Mouse (Mus musculus) heart, embryonic 10.5 days (tissue): Measurements from ENCODE around the gene Hist1h2ad. TPM values are rescaled to one million over a fixed set of nuclear protein-coding genes. Genes with fewer than 3 reads are reported as not detected.
A peak's percentile ranks its signal among the peaks of the same experiment; 100 is the strongest.
"Not testable (repeated sequence)": the region's sequence is repeated elsewhere in the genome, so short reads cannot be mapped to it uniquely, and the experiment has no call there.

Experiments used
- DNase-seq: peaks from one replicate; pipeline ENCODE4 v3.0.0-alpha.2; 2017; ENCODE audit warnings: low spot score
- H3K27ac ChIP-seq: fragments of 300-500 bp; sonication (generic); 2 replicates; pipeline ENCODE4 v1.5.1; 2016; ENCODE audit warnings: mild to moderate bottlenecking
- H3K27me3 ChIP-seq: fragments of 300-500 bp; sonication (generic); 2 replicates; pipeline ENCODE4 v1.6.1; 2016; ENCODE audit warnings: mild to moderate bottlenecking; ENCODE audit not compliant: poor library complexity, insufficient read depth, severe bottlenecking
- H3K36me3 ChIP-seq: fragments of 300-500 bp; sonication (generic); 2 replicates; pipeline ENCODE4 v1.6.1; 2016; ENCODE audit warnings: mild to moderate bottlenecking, moderate library complexity
- H3K4me1 ChIP-seq: fragments of 300-500 bp; sonication (generic); 2 replicates; pipeline ENCODE4 v1.6.1; 2016; ENCODE audit warnings: mild to moderate bottlenecking
- H3K4me3 ChIP-seq: fragments of 300-500 bp; sonication (generic); 2 replicates; pipeline ENCODE4 v1.5.1; 2016; ENCODE audit warnings: mild to moderate bottlenecking, moderate library complexity
- H3K9me3 ChIP-seq: fragments of 300-500 bp; sonication (generic); 2 replicates; pipeline ENCODE4 v1.6.1; 2016; ENCODE audit warnings: mild to moderate bottlenecking, moderate library complexity
- WGBS: fragments of 180-500 bp; shearing (Covaris S2); methylation state at CpG from one replicate; pipeline ENCODE4 v1.1.7; 2016; 5-methylcytosine and 5-hydroxymethylcytosine counted together
- polyA plus RNA-seq: library from polyadenylated mRNA; unstranded; fragments of >200 nt; fragmentation: Nextera tagmentation; extraction: Ambion mirVana; gene quantifications from 2 replicates; pipeline ENCODE4 v1.2.1, GENCODE M21; 2016

Hist1h2ad gene
- polyA plus RNA-seq, 1 experiment from 2014 or later = 1.1 TPM

DNA sequence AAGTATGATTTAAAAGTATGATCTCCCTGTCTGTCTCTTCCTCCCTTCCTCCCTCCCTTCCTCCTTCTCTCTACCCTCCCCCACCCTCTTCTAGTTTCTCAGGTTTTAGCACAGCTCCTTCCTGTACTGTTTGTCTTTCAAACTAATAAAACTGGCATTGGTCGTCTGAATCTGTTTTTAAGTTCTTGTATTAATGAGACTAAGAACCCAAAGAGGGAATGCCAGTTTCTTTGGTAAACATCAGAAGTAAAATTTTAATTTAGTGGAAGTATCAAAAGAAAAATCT is 12.7 kb downstream of the Hist1h2ad start:
- Histone ChIP-seq H3K9me3 (no peaks in the 10 kb centered on the region), H3K4me3 (peak overlapping the region; percentile 59), H3K36me3 (no peaks in the 10 kb centered on the region), H3K4me1 (peaks cover 15% of the 10 kb centered on the region), H3K27me3 (no peaks in the 10 kb centered on the region), H3K27ac (peak overlapping the region; percentile 93)
- 13% methylated on average over 1 of the region's 1 CpGs for WGBS
- no peak for DNase-seq

DNA sequence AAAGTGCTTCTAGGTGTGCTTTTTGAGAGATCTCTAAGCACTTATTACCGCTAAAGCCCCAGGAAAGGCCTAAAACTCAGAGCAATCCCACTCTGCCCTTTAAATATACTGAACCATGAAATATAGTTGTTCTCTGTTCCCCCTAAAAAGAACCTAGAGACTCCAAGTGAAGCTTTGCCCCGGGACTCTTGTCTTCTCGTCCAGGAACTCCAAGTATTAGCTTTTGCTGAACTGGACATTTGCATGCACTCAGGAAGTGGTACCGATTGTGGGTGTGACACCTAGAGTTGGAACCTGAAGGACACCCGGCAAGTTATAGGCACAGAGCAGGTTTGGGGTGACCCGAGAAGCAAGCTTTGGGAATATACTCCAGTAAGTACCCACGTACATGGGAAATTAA is 17.0 kb downstream of the Hist1h2ad start:
- no peak for DNase-seq
- Histone ChIP-seq H3K36me3 (no peaks in the 10 kb centered on the region), H3K9me3 (no peaks in the 10 kb centered on the region), H3K27me3 (no peaks in the 10 kb centered on the region), H3K4me1 (peaks cover 15% of the 10 kb centered on the region), H3K27ac (no peak overlapping the region), H3K4me3 (no peak overlapping the region)
- 89% methylated on average over 7 of the region's 7 CpGs for WGBS

DNA sequence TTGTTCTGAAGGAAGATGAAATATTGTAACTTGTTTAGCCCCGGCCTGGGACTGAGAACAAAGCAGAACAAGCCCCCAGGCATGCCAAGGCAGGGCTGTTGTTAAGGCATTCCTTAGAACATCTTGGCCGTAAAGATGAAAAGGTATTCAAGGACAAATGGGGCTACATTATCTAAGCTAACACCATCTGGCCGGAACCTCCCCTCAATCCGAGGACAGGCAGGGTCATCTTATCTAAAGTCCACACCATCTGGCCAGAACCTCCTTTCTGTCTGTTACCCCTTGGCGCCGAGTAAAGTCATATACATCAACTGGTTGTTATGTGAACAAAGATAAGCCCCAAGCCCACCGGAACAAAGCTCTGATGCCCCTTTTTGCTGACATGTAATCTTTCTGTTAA is 17.7 kb downstream of the Hist1h2ad start:
- not testable (repeated sequence) for DNase-seq, H3K4me3 ChIP-seq, H3K9me3 ChIP-seq, H3K36me3 ChIP-seq, H3K27ac ChIP-seq, H3K27me3 ChIP-seq
- 73% methylated on average over 7 of the region's 7 CpGs for WGBS
- H3K4me1 ChIP-seq = peaks cover 11% of the 10 kb centered on the region

DNA sequence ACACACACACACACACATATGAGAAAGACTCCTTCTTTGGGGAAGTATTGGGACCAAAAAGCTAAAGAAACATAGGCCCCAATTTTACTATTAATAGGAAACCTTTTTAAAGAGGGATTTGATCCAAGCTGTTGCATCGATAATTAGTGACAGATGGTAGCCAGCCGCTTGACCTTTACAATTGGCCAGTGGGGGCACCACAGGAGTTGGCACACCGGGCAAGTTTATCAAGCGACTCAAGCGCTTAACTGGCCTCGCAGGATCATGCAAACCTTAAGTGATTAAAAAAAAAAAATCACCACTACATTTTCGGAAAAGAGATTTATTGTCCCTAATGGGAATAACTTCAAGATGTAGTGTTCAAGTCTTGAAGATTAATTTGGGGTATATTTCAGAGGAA is 18.4 kb downstream of the Hist1h2ad start:
- Histone ChIP-seq H3K27ac (0 out of 2 replicates have a peak overlapping the region, but pooled peaks have one; percentile 12), H3K4me3 (no peak overlapping the region), H3K36me3 (no peaks in the 10 kb centered on the region), H3K4me1 (peaks cover 8% of the 10 kb centered on the region; the same call in 1 of the 2 replicates), H3K27me3 (no peaks in the 10 kb centered on the region), H3K9me3 (no peaks in the 10 kb centered on the region)
- DNase-seq = no peak
- WGBS = 85% methylated on average over 7 of the region's 7 CpGs

DNA sequence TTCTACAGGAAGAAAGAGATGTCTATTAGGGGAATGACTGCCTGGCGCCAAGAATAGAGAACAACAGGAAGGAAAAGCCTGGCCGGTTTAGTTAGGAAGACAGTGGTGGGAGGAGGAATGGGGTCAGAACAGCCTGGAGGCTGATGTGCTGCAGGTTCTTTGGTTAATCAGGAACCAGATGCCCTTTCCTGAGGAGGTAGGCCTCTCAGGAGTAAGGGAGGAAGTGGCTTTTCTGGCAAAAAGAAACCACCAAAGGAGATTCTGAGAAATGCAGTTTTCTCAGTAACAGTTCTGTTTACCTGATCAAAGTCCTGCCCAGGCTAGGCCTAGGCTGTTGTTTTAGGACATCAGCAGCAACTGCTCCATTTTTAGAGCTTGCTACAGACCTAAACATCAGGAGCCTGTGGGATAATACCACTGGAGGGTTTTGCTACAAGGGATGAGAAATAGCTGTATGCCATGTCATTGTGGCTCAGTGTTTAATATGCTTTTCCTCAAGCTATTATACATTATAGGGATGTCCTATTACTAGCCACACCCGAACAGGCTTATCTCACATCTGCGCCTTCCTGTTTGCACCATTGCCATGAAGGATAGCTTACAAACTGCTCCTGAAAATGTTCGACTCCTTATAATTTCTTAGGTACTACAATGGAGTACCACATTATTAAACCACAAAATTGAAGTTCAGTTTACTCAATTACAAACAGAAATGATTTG is 19.0 kb downstream of the Hist1h2ad start:
- no peak for DNase-seq
- 70% methylated on average over 5 of the region's 5 CpGs for WGBS
- H3K4me3 ChIP-seq = no peak overlapping the region
- no peaks in the 10 kb centered on the region for H3K9me3 ChIP-seq
- 0 out of 2 replicates have a peak overlapping the region, but pooled peaks have one; percentile 12 for H3K27ac ChIP-seq
- peaks cover 8% of the 10 kb centered on the region; the same call in 1 of the 2 replicates for H3K4me1 ChIP-seq
- H3K27me3 ChIP-seq = no peaks in the 10 kb centered on the region
- H3K36me3 ChIP-seq = no peaks in the 10 kb centered on the region

DNA sequence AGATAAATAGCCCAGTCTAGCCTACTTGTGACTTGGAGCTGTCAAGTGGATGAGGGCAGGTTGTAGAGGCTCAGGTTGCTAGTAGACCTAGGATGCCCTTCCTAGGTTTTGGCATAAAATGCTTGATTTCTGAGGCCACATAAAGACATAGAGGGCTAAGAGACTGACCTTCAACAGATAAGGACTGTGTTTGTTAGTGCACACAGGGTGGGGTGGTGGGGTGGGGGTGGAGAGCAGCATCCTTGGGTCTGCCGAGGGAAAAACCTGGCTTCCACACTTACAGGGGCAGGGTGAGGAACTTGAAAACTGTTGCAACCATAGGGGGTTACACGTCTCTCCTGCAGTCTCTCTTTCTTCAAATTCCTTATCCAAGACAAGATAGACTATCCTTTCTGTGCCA is 21.0 kb downstream of the Hist1h2ad start:
- H3K27me3 ChIP-seq = no peaks in the 10 kb centered on the region
- H3K27ac ChIP-seq = no peak overlapping the region
- no peak for DNase-seq
- no peak overlapping the region for H3K4me3 ChIP-seq
- H3K36me3 ChIP-seq = no peaks in the 10 kb centered on the region
- WGBS = 66% methylated on average over 2 of the region's 2 CpGs
- H3K4me1 ChIP-seq = peaks cover 8% of the 10 kb centered on the region; the same call in 1 of the 2 replicates
- no peaks in the 10 kb centered on the region for H3K9me3 ChIP-seq

DNA sequence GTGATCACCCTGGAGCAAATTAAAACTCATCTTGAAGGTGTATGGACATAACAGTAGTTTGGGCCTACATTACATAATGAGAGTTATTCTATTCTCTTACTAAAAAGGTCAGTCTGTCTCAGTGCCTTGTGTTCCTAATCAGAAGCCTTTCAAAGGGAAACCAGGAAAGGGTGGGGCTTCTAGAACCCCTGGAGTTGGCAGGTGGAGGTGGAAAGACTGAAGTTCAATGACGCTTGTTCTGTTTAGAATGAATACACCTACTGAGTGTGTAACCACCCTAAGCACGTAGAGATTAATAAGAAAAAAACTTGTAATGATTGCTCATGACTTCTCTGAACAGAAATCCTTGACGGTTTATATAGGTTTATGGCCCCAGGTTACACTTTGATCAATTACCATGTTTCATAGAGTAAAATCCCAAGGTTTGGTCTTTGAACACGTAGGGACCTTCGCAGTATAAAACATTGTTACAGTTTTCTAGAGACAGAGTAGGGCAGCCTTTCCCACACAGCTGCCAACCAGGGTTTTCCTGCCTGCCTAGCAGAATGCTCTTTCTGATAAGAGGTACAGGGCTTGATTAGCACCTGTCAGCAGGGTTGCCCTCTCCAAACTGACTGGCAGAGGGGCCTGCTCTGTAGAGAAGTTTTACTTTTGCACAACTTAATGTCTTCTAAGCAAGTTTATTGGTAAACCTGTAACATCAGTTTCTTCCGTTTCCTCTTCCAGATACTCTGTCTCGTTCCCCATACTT is 21.6 kb downstream of the Hist1h2ad start:
- H3K27ac ChIP-seq = no peak overlapping the region
- H3K4me1 ChIP-seq = peaks cover 8% of the 10 kb centered on the region; the same call in 1 of the 2 replicates
- WGBS = 80% methylated on average over 7 of the region's 7 CpGs
- no peak overlapping the region for H3K4me3 ChIP-seq
- DNase-seq = no peak
- no peaks in the 10 kb centered on the region for H3K27me3 ChIP-seq
- no peaks in the 10 kb centered on the region for H3K9me3 ChIP-seq
- H3K36me3 ChIP-seq = no peaks in the 10 kb centered on the region

DNA sequence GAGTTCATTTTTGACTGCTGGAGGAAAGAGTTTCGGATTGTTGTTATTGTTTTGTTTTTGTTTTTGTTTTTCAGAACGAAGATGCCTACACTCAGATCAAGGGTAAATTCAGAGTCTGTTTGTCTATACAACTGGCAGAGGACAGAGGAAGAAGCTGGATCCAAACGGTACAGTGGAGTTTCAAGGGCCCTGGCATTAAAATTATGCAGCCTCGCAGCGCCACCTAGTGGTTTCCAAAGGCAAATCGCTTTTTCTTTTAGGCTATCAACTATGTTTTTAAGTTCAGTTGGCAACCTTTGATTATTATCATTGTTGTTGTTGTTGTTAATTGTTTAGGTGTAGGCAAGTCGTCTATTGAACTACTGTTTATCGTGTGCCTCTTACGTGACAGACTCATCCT is 23.8 kb downstream of the Hist1h2ad start:
- no peak overlapping the region for H3K27ac ChIP-seq
- H3K4me3 ChIP-seq = no peak overlapping the region
- peaks cover 8% of the 10 kb centered on the region; the same call in 1 of the 2 replicates for H3K4me1 ChIP-seq
- no peaks in the 10 kb centered on the region for H3K27me3 ChIP-seq
- H3K9me3 ChIP-seq = no peaks in the 10 kb centered on the region
- WGBS = 7% methylated on average over 9 of the region's 9 CpGs
- peak; percentile 85 for DNase-seq
- no peaks in the 10 kb centered on the region for H3K36me3 ChIP-seq

DNA sequence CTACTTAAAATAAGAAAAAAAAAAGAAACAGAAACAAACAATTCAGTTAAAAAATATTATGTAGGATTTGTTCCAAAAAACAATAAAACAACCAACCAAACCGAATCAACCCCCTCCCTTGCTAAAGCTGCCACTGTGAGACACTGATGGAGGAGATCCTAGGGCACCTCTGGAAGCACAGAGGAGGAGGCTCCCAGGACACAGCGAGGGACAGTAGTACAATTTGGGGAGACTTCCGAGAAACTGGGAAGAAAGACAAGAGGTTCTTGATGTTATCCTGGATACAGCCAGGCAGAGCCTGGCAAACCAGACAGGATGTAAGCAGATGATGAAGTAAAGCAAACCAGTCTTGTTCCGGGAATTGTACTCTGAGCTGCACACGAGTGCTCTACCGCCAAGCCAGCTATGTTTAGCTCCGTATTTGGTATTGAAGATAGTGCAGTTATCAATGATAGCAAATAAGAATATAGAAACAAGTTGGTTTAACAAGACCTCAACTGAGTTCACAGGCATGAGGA is 29.1 kb downstream of the Hist1h2ad start:
- 60% methylated on average over 7 of the region's 7 CpGs for WGBS
- no peak for DNase-seq
- Histone ChIP-seq H3K27me3 (no peaks in the 10 kb centered on the region), H3K27ac (no peak overlapping the region), H3K4me3 (no peak overlapping the region), H3K9me3 (no peaks in the 10 kb centered on the region), H3K4me1 (no peaks in the 10 kb centered on the region), H3K36me3 (no peaks in the 10 kb centered on the region)

DNA sequence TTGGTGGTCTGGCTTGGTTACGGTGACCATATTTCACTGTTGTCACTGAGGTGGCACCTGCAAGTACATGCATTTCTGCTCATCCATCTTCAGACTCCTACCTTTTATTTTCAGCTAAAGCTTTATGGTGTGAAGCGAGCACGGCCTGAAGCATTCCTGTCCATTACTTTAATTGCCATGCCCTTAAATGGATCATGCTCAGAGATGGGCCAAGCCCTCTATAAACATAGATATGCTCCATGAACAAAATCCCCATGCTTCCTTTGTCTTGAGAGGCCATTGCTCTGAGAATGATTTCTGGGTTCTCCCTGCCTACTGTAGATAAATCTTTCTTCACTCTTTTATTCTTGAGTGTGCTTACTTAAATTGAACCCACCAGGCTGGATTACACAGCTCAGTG is 30.3 kb downstream of the Hist1h2ad start:
- H3K4me3 ChIP-seq = no peak overlapping the region
- no peaks in the 10 kb centered on the region for H3K4me1 ChIP-seq
- 81% methylated on average over 3 of the region's 3 CpGs for WGBS
- no peaks in the 10 kb centered on the region for H3K27me3 ChIP-seq
- no peak overlapping the region for H3K27ac ChIP-seq
- DNase-seq = no peak
- no peaks in the 10 kb centered on the region for H3K9me3 ChIP-seq
- H3K36me3 ChIP-seq = no peaks in the 10 kb centered on the region

DNA sequence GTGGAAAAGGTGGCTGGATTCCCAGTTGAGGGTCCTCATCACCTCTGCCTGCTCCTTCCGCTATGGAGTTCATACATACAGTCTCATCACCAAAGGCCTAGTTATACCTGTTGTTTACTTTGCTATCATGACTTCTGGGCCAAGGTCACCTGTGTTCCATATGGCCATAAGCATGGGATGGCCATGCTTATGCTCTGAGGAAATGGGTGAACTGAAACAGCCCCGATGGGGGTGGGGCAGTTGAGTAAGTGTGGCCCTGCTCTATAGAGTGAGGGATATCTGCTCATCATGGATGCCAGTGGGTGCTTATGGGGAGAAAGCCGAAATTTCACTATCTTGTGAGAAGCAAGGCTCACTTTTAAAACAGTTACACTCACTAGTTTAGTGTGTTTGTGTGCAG is 30.9 kb downstream of the Hist1h2ad start:
- no peak overlapping the region for H3K4me3 ChIP-seq
- H3K27me3 ChIP-seq = no peaks in the 10 kb centered on the region
- H3K27ac ChIP-seq = no peak overlapping the region
- no peaks in the 10 kb centered on the region for H3K4me1 ChIP-seq
- WGBS = 89% methylated on average over 3 of the region's 3 CpGs
- no peaks in the 10 kb centered on the region for H3K36me3 ChIP-seq
- H3K9me3 ChIP-seq = no peaks in the 10 kb centered on the region
- no peak for DNase-seq

DNA sequence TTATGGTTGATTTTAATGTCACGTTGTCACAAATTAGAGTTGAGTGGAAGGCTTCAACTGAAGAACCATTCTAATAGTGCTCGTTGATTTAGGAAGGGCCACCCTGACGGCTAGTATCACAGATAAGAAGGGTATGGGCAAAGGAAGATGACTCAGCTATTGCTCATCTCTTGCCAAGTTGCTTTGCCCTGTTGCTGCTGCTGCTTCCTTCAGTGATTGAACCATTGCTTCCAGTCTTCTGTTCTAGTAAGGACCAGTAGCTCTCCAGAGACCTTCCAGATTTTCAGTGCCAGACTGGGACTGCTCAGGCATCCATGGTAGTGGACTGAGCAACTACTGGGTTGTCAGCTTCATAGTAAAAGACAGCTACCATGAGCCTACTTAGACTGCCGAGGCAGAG is 35.0 kb downstream of the Hist1h2ad start:
- no peak overlapping the region for H3K4me3 ChIP-seq
- no peaks in the 10 kb centered on the region for H3K27me3 ChIP-seq
- H3K9me3 ChIP-seq = no peaks in the 10 kb centered on the region
- WGBS = 70% methylated on average over 4 of the region's 4 CpGs
- no peaks in the 10 kb centered on the region for H3K4me1 ChIP-seq
- no peak for DNase-seq
- no peaks in the 10 kb centered on the region for H3K36me3 ChIP-seq
- no peak overlapping the region for H3K27ac ChIP-seq

DNA sequence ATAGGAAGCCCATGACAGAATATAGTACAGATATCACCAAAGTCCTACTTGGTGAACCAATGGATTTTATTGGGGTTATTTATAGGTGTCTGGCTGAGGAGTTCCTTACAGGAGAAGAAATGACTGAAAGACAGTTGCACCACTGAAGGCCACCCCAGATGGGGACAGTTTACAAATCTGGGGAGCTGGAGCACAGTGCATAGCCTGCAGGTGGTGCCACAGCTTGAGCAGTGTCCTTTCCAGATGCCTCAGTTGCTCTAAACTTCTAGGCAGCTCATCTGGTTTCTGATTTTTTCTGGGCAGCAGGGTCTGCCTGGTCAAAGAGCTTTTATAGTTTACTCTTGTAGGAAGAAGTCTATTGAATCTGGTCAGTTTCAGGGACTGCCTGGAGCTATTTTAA is 35.7 kb downstream of the Hist1h2ad start:
- H3K4me3 ChIP-seq = no peak overlapping the region
- no peak for DNase-seq
- no peaks in the 10 kb centered on the region for H3K9me3 ChIP-seq
- H3K27me3 ChIP-seq = no peaks in the 10 kb centered on the region
- H3K4me1 ChIP-seq = no peaks in the 10 kb centered on the region
- H3K27ac ChIP-seq = no peak overlapping the region
- no peaks in the 10 kb centered on the region for H3K36me3 ChIP-seq
